Mouse (Mus musculus) heart, embryonic 10.5 days (tissue): ENCODE measurements at regions not wholly inside any gene's neighbourhood (a gene's known extent, or its start where the extent isn't known, plus 50 kb on each side); places are given as distances from the start of the nearest gene placed in this dataset.

ENCODE experiments used
- DNase-seq: peaks from one replicate; pipeline ENCODE4 v3.0.0-alpha.2; 2017; ENCODE audit warnings: low spot score
- H3K27ac ChIP-seq: fragments of 300-500 bp; sonication (generic); 2 replicates; pipeline ENCODE4 v1.5.1; 2016; ENCODE audit warnings: mild to moderate bottlenecking
- H3K27me3 ChIP-seq: fragments of 300-500 bp; sonication (generic); 2 replicates; pipeline ENCODE4 v1.6.1; 2016; ENCODE audit warnings: mild to moderate bottlenecking; ENCODE audit not compliant: poor library complexity, insufficient read depth, severe bottlenecking
- H3K36me3 ChIP-seq: fragments of 300-500 bp; sonication (generic); 2 replicates; pipeline ENCODE4 v1.6.1; 2016; ENCODE audit warnings: mild to moderate bottlenecking, moderate library complexity
- H3K4me1 ChIP-seq: fragments of 300-500 bp; sonication (generic); 2 replicates; pipeline ENCODE4 v1.6.1; 2016; ENCODE audit warnings: mild to moderate bottlenecking
- H3K4me3 ChIP-seq: fragments of 300-500 bp; sonication (generic); 2 replicates; pipeline ENCODE4 v1.5.1; 2016; ENCODE audit warnings: mild to moderate bottlenecking, moderate library complexity
- H3K9me3 ChIP-seq: fragments of 300-500 bp; sonication (generic); 2 replicates; pipeline ENCODE4 v1.6.1; 2016; ENCODE audit warnings: mild to moderate bottlenecking, moderate library complexity
- WGBS: fragments of 180-500 bp; shearing (Covaris S2); methylation state at CpG from one replicate; pipeline ENCODE4 v1.1.7; 2016; 5-methylcytosine and 5-hydroxymethylcytosine counted together

DNA sequence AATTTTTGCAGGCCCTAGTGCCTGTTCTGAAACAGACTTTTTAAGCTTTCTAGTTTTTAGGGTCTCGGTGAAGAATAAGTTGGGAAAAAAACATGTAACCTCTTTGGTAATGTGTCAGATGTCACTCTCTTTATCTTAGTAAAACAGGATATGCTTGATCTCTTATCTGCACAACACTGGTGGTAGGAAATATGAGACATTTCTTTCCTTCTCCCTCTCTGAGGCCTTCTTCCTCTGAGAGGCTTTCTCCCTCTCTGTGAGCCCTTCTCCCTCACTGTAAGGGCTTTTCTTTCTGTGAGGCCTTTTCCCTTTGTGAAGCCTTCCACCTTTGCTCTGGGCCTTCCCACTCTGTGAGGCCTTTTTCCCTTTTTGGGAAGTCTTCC is 708.7 kb upstream of the Slit2 start:
- H3K27ac ChIP-seq, result peak overlapping the region; percentile 86

DNA sequence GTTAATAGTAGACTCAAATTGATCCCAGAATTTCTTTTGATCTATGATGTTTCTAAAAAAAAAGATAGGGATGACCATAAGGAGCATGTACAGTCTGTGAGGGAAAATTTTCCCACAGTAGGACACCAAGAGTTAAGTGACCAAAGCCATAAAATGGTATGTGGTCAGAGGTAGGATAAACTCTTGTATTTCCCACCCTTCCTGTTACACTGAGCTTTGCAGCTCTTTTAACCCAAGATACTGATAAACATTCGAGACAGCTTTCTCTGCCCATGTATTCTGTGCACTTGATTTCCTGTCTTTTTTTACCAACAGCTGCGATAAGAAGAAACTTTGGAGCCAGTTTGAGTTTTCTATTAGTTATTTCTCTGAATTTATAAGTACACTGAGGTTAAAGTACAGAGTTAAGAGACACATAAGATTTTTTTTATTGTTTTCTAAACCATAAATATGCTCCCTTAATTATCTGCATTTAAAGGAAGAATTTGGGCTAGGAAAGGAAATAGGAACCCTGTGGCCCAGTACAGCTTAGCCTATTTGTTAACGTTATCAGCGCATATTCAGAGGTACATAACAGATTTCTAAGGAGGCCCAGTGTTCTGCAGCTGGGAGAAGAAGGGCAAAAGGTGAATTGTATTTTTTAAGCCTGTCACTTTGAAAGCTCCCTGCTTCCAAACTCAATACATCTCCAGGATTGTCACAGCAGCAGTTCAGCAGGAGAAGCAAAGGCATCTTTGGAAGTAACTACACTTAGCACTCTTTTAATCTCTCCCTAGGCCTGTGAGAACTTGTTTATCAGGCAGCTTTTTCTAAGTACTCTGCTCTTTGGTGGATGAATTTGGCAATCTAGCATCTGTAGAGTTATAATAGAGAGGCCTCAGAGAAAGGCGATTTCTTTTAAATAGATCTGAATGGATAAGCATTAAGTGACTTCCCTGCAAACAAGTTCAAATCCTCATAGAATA is 706.4 kb upstream of the Slit2 start:
- no peak overlapping the region for H3K27ac ChIP-seq
- H3K27me3 ChIP-seq, result no peaks in the 10 kb centered on the region
- H3K36me3 ChIP-seq, result no peaks in the 10 kb centered on the region
- WGBS, result 53% methylated on average over 5 of the region's 5 CpGs
- DNase-seq, result no peak
- H3K9me3 ChIP-seq, result no peaks in the 10 kb centered on the region
- H3K4me3 ChIP-seq, result no peak overlapping the region
- peaks cover 18% of the 10 kb centered on the region for H3K4me1 ChIP-seq

More for the DNA sequence above, 708.7 kb upstream of the Slit2 start:
- Histone ChIP-seq H3K4me3 (no peak overlapping the region), H3K4me1 (peaks cover 18% of the 10 kb centered on the region), H3K27me3 (no peaks in the 10 kb centered on the region), H3K36me3 (no peaks in the 10 kb centered on the region), H3K9me3 (no peaks in the 10 kb centered on the region)
- WGBS, result 33% methylated on average over 1 of the region's 1 CpGs
- DNase-seq, result no peak

DNA sequence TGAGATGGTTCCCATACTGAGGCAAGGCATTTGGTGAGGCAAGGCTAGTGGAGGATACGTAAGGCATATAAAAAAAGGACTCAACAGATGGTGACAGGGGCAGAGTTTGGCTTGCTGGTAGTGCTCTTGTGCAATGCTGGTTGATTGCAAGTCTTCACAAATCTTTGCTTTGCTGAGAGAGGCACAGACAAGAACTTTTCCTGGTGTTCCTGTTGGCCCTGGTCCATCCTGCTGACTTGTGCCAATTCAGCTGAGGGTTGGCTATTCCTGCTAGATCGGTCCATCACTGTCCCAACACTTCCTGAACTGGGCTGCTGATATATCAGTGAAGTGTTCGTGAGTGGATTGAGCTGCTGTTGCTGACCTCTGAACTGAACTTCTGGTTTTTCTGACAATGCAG is 703.3 kb upstream of the Slit2 start:
- H3K36me3 ChIP-seq, result no peaks in the 10 kb centered on the region
- no peak for DNase-seq
- H3K4me3 ChIP-seq, result no peak overlapping the region
- 85% methylated on average over 3 of the region's 3 CpGs for WGBS
- peaks cover 8% of the 10 kb centered on the region for H3K4me1 ChIP-seq
- H3K27ac ChIP-seq, result no peak overlapping the region
- H3K27me3 ChIP-seq, result no peaks in the 10 kb centered on the region
- no peaks in the 10 kb centered on the region for H3K9me3 ChIP-seq

DNA sequence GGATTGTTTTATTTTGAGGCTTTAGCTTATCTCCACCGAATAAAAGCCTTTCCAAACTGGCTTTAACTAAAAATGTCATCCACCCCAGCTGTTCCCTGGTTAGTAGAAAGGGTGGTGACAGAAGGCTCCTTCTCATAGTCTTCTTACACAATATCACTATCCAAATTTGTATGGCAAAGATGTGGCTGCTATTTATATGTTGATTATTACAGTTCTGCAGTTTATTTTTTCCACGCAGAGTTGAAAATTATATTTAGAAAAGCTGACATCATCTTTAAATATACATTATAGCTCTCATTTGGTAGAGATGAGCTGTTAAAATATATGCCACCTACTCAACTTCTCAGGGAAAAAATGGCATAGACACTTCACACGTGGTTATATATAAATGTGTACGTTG is 683.3 kb upstream of the Slit2 start:
- DNase-seq, result no peak
- Histone ChIP-seq H3K27ac (no peak overlapping the region), H3K9me3 (no peaks in the 10 kb centered on the region), H3K36me3 (no peaks in the 10 kb centered on the region), H3K4me3 (no peak overlapping the region), H3K27me3 (no peaks in the 10 kb centered on the region), H3K4me1 (no peaks in the 10 kb centered on the region)
- WGBS, result 74% methylated on average over 4 of the region's 4 CpGs

DNA sequence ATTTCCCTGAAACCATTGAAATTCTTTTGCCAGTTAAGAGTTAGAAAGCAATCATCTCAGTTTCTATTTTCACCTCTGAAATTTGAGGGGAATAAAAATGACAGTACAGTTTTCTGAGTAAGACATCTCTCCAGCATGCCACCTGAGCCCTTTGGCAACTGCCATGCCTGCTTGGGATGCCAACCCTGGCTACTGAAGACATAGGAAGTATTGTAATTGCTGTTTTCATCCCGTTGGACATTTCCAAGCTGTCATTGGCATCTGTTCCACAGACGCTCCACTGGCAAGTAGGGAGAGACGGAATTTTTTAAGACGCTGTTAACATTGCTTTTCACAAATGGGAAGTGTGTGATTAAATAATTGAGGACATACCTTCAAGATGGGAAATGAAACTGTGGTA is 665.4 kb upstream of the Slit2 start:
- H3K27ac ChIP-seq, result no peak overlapping the region
- no peak for DNase-seq
- WGBS, result 82% methylated on average over 4 of the region's 4 CpGs

DNA sequence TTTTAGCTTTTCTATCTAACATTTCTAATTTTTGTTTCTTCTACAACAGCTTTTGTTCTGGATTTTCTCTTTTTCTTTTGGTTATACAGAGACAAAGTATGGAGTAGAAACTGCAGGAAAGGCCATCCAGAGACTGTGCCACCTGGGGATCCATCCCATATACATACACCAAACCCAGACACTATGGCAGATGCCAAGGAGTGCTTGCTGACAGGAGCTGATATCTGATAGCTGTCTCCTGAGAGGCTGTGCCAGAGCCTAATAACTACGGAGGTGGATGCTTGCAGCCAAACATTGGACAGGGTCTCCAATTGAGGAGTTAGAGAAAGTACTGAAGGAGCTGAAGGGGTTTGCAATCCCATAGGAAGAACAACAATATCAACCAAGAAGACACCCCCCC is 664.8 kb upstream of the Slit2 start:
- no peak overlapping the region for H3K4me3 ChIP-seq
- H3K27ac ChIP-seq, result no peak overlapping the region
- H3K36me3 ChIP-seq, result no peaks in the 10 kb centered on the region
- H3K27me3 ChIP-seq, result no peaks in the 10 kb centered on the region
- whole genome bisulfite sequencing, result 63% methylated on average over 1 of the region's 1 CpGs
- DNase-seq, result no peak
- H3K9me3 ChIP-seq, result no peaks in the 10 kb centered on the region
- H3K4me1 ChIP-seq, result no peaks in the 10 kb centered on the region; the same call in 1 of the 2 replicates

More for the DNA sequence above, 665.4 kb upstream of the Slit2 start:
- Histone ChIP-seq H3K36me3 (no peaks in the 10 kb centered on the region), H3K4me3 (no peak overlapping the region), H3K4me1 (no peaks in the 10 kb centered on the region; the same call in 1 of the 2 replicates), H3K9me3 (no peaks in the 10 kb centered on the region), H3K27me3 (no peaks in the 10 kb centered on the region)

DNA sequence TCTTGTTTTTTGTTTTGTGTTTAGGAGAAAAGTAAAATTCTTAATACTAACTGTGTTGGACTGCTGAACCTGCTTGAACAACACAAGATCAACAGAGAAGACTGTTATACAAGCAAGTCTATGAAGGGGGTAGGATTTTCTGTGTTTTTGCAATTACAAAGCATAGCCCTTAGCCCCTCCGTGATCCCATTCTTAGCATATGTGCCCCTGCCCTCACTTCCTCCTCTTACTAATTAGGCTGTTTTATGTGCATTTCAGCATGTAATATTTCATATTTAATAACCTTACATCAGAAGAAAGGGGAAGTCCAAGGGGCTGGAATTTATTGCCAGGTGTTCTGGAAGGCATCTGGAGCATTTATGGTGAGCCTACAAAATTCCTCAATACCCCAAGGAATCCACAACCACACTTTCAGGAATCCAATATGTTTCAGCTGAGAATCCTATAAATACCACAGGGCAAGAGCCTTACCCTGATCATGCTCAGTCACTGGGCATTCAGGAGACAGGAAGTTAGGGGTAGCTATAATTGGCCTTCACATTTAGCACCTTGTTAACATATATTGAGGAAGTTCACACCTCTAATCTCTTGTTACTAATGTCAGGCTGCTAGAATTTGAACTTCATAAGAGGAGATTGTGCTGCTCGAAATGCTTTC is 660.3 kb upstream of the Slit2 start:
- H3K4me3 ChIP-seq, result no peak overlapping the region
- no peak for DNase-seq
- 46% methylated on average over 2 of the region's 2 CpGs for WGBS
- H3K27ac ChIP-seq, result no peak overlapping the region
- no peaks in the 10 kb centered on the region for H3K36me3 ChIP-seq
- H3K27me3 ChIP-seq, result no peaks in the 10 kb centered on the region
- no peaks in the 10 kb centered on the region for H3K9me3 ChIP-seq
- no peaks in the 10 kb centered on the region; the same call in 1 of the 2 replicates for H3K4me1 ChIP-seq

DNA sequence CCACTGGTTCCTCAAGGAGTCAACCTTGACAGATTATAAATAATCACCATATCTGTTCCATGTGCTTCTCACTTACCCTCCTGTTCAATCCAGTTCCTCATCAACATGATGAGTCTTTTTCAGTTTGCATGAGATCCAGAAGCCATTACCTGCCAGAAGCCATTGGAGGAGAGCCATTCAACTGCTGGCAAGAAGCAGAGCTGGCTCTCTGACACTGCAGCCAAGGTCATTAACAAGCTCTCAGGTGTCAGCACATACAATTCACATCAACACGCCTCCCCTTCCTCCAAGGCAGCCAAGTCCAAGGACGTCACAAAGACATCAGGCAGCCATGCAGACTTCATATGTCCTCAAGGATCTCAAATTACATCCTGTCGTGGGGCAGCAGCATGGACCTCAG is 648.6 kb upstream of the Slit2 start:
- Histone ChIP-seq H3K27me3 (no peaks in the 10 kb centered on the region), H3K27ac (no peak overlapping the region), H3K36me3 (no peaks in the 10 kb centered on the region), H3K9me3 (no peaks in the 10 kb centered on the region), H3K4me3 (no peak overlapping the region), H3K4me1 (no peaks in the 10 kb centered on the region)
- whole genome bisulfite sequencing, result 64% methylated on average over 3 of the region's 3 CpGs
- no peak for DNase-seq

DNA sequence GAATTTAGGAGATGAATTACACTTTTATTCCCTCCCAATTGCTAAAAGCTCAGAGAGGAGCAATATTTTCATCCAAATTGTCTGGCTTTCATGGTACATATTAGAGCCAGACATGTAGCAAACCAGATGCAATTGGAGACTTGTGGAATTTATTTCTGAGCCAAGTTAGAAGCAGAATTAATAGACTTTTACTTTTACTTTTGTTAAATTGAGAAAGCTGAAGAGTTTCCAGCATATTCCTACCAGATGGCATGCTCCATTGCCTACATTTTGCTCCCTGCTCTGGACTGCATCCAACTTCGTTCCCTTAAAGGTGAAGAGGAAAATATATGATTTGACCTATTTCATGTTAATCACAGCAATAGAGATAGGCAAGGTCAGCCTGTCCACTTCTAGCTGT is 646.4 kb upstream of the Slit2 start:
- H3K27me3 ChIP-seq, result no peaks in the 10 kb centered on the region
- no peaks in the 10 kb centered on the region for H3K4me1 ChIP-seq
- no peaks in the 10 kb centered on the region for H3K9me3 ChIP-seq
- no peak for DNase-seq
- no peak overlapping the region for H3K27ac ChIP-seq
- H3K36me3 ChIP-seq, result no peaks in the 10 kb centered on the region
- 81% methylated on average over 1 of the region's 1 CpGs for WGBS
- no peak overlapping the region for H3K4me3 ChIP-seq

DNA sequence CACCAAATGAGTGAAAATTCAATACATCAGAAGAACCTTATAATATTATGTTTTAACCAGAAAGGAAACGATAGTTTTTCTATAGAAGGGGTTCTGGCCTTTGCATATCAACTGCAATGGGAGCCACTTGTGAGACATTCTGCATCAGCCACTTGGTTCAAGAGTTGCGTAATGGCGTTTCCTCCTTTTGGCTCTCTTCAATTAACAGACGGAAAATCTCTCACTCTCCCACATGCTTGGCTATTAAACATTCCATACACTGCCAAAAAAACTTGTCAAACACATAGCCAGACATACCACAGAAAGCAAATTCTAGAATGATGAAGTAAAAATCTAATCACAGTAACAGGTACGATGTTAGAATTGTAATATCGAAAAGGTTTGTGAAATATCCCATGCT is 643.1 kb upstream of the Slit2 start:
- no peaks in the 10 kb centered on the region for H3K27me3 ChIP-seq
- 86% methylated on average over 6 of the region's 6 CpGs for WGBS
- no peaks in the 10 kb centered on the region for H3K36me3 ChIP-seq
- no peak for DNase-seq
- H3K4me3 ChIP-seq, result no peak overlapping the region
- H3K9me3 ChIP-seq, result no peaks in the 10 kb centered on the region
- no peaks in the 10 kb centered on the region for H3K4me1 ChIP-seq
- no peak overlapping the region for H3K27ac ChIP-seq

DNA sequence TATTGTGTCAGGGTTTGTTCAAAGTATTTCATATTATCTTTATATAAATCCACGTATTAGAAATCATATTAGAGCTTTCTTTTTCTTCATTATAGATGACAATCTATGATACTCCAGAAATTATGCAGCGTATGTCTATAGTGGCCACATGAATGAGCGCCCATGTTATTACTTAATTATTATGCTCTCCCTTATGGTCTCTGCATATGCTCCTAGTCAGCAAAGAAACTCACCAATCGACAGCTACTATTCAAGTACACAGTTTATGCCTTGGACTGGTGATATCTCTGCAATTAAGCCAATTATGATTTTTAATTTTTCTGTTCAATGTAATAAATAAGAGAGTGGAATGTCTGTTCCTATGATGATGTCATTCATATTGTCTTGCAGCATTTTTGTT is 612.8 kb upstream of the Slit2 start:
- 79% methylated on average over 4 of the region's 4 CpGs for WGBS
- Histone ChIP-seq H3K9me3 (no peaks in the 10 kb centered on the region), H3K36me3 (no peaks in the 10 kb centered on the region), H3K4me1 (no peaks in the 10 kb centered on the region), H3K4me3 (no peak overlapping the region), H3K27me3 (no peaks in the 10 kb centered on the region), H3K27ac (no peak overlapping the region)
- no peak for DNase-seq

DNA sequence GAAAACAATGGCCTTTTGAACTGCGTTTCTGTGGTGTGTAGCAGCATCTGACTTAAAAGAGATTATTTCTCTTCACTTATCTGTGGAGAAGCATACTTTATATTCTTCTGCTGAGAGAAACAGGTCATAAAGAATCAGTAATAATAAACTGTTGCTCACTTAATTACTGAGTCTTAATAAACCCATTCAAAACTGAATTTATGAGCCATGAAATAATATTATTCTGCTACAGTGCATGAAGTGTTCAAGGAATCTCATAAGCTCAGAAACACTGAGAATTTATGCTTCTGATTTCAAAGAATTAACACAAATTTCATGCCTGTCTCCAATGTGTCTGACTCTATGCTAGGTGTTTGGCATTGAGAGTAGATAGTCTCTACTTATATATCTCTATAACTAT is 597.0 kb upstream of the Slit2 start:
- no peak overlapping the region for H3K4me3 ChIP-seq
- H3K36me3 ChIP-seq, result no peaks in the 10 kb centered on the region
- H3K4me1 ChIP-seq, result no peaks in the 10 kb centered on the region
- H3K27me3 ChIP-seq, result no peaks in the 10 kb centered on the region
- no peaks in the 10 kb centered on the region for H3K9me3 ChIP-seq
- WGBS, result 42% methylated on average over 1 of the region's 1 CpGs
- no peak for DNase-seq
- H3K27ac ChIP-seq, result no peak overlapping the region

DNA sequence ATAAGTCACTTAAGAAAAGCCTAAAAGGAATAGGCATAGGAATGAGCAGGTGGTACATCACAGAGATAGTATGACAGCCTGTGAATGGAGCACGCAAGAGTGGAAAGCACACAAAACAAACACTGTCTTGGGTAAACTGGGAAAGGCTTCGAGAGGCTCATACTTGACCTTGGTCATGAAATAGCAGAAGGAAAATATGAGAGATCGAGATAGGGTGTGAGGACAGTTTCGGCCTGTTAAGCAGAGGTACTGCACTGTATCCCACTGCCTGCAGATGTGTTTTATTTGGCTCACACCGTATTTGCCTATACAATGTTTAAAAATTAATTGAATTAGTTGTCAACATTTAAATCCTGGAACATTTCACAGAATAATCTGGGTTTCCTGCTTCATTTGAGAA is 596.2 kb upstream of the Slit2 start:
- Histone ChIP-seq H3K27ac (no peak overlapping the region), H3K9me3 (no peaks in the 10 kb centered on the region), H3K4me3 (no peak overlapping the region), H3K27me3 (no peaks in the 10 kb centered on the region), H3K36me3 (no peaks in the 10 kb centered on the region), H3K4me1 (no peaks in the 10 kb centered on the region)
- 76% methylated on average over 5 of the region's 5 CpGs for WGBS
- no peak for DNase-seq
